Mouse (Mus musculus) forebrain, postnatal 0 days (tissue): ENCODE results near the gene Pira2. TPM values are rescaled to one million over a fixed set of nuclear protein-coding genes. Genes with fewer than 3 reads are reported as not detected.

Experiments
- polyA plus RNA-seq: library from polyadenylated mRNA; unstranded; fragments of >200 nt; fragmentation: Nextera tagmentation; extraction: Ambion mirVana; gene quantifications from 2 replicates; pipeline ENCODE4 v1.2.1, GENCODE M21; 2015
- total RNA-seq: library from RNA; depleted of rRNA; stranded (reverse); fragments of >200 nt; gene quantifications from 2 replicates; pipeline ENCODE4 v1.2.3, GENCODE M21; 2014; rRNA removed

Gene Pira2
- total and polyA plus RNA-seq, 2 experiments from 2014 or later = not detected

Other genes starting within 250 kb of the Pira2 start
- 0.43 and 0.69 TPM in 2 replicates for gene Oscar, start 228.9 kb downstream of the Pira2 start, total RNA-seq
- 0.42 and 0.48 TPM in 2 replicates for gene Oscar, start 228.9 kb downstream of the Pira2 start, polyA plus RNA-seq
- gene Ndufa3, start 227.7 kb downstream of the Pira2 start, total RNA-seq = 191 and 258 TPM in 2 replicates
- gene Ndufa3, start 227.7 kb downstream of the Pira2 start, polyA plus RNA-seq = 464 and 597 TPM in 2 replicates
- 27.1 and 37.5 TPM in 2 replicates for gene Tfpt, start 215.1 kb downstream of the Pira2 start, total RNA-seq
- gene Tfpt, start 215.1 kb downstream of the Pira2 start, polyA plus RNA-seq = 34.2 and 39.3 TPM in 2 replicates
- 62.6 and 63.5 TPM in 2 replicates for gene Prpf31, start 215.1 kb downstream of the Pira2 start, total RNA-seq
- 66.3 and 77.8 TPM in 2 replicates for gene Prpf31, start 215.1 kb downstream of the Pira2 start, polyA plus RNA-seq
- 13.1 and 19.8 TPM in 2 replicates for gene Cnot3, start 199.8 kb downstream of the Pira2 start, total RNA-seq
- 26.7 and 35.4 TPM in 2 replicates for gene Cnot3, start 199.8 kb downstream of the Pira2 start, polyA plus RNA-seq
- gene Leng1, start 179.2 kb downstream of the Pira2 start, total RNA-seq = 5.2 and 6.6 TPM in 2 replicates
- 10.3 and 10.4 TPM in 2 replicates for gene Leng1, start 179.2 kb downstream of the Pira2 start, polyA plus RNA-seq
- gene Tmc4, start 167.5 kb downstream of the Pira2 start, total RNA-seq = 3.1 and 3.5 TPM in 2 replicates
- 0.93 and 2.0 TPM in 2 replicates for gene Tmc4, start 167.5 kb downstream of the Pira2 start, polyA plus RNA-seq
- gene Tsen34, start 152.2 kb downstream of the Pira2 start, total RNA-seq = 291 and 292 TPM in 2 replicates
- gene Tsen34, start 152.2 kb downstream of the Pira2 start, polyA plus RNA-seq = 259 and 282 TPM in 2 replicates
- gene Mboat7, start 151.5 kb downstream of the Pira2 start, total RNA-seq = 112 and 165 TPM in 2 replicates
- 81.8 and 107 TPM in 2 replicates for gene Mboat7, start 151.5 kb downstream of the Pira2 start, polyA plus RNA-seq
- gene Rps9, start 141.1 kb downstream of the Pira2 start, total RNA-seq = 1,013 and 1,830 TPM in 2 replicates
- 807 and 937 TPM in 2 replicates for gene Rps9, start 141.1 kb downstream of the Pira2 start, polyA plus RNA-seq
- gene Pirb, start 124.7 kb downstream of the Pira2 start, total RNA-seq = 0.48 and 0.54 TPM in 2 replicates
- gene Pirb, start 124.7 kb downstream of the Pira2 start, polyA plus RNA-seq = 0.24 and 0.25 TPM in 2 replicates
- not detected in 2 replicates for gene Gm15448, start 19.4 kb downstream of the Pira2 start, total RNA-seq
- not detected in 2 replicates for gene Gm15448, start 19.4 kb downstream of the Pira2 start, polyA plus RNA-seq
- gene Gm14548, start 53.1 kb upstream of the Pira2 start, total RNA-seq = 0.15 and 0.24 TPM in 2 replicates
- gene Gm14548, start 53.1 kb upstream of the Pira2 start, polyA plus RNA-seq = 0.08 TPM in 1 of 2 replicates, not detected in the other
- gene Lilra6, start 70.5 kb upstream of the Pira2 start, total RNA-seq = 0.43 TPM in 1 of 2 replicates, not detected in the other
- gene Lilra6, start 70.5 kb upstream of the Pira2 start, polyA plus RNA-seq = not detected in 2 replicates
- gene Lair1, start 218.2 kb upstream of the Pira2 start, total RNA-seq = 2.0 and 3.2 TPM in 2 replicates
- gene Lair1, start 218.2 kb upstream of the Pira2 start, polyA plus RNA-seq = 1.3 and 2.2 TPM in 2 replicates